Mouse (Mus musculus): ENCODE data around the gene Elfn1.

Gene Elfn1

DNA sequence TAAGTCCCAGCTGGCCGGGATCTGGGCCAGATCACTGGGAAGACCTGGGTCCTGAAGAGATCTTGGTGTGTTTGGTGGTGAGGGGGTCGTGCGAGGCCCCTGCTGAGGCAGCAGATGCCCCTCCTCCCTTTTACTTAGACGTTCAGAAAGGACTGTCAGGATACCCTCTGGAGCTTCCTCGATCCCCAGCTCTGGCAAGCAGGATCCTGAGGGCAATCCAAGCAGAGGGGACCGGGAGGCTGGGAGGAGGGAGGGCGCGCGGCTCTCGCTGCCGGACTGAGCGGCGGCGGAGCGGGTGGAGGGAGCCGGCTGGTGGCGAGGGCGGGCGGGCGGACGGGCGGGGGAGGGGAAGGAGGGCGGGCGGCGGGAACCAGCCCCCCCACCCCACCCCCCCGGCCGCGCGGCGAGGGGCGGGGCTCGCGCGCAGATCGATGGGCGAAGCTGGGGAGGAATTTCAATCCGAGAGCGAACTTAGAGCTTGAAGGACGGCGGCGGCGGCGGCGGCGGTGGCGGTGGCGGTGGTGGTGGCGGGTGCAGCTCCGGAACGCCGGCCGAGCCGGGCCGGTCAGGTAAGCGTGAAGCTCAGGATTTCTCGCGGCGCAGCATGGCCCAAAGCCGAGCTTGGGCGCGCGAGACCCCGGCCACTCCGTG is 4.5 kb downstream of the Elfn1 start:
- no peak for DNase-seq

DNA sequence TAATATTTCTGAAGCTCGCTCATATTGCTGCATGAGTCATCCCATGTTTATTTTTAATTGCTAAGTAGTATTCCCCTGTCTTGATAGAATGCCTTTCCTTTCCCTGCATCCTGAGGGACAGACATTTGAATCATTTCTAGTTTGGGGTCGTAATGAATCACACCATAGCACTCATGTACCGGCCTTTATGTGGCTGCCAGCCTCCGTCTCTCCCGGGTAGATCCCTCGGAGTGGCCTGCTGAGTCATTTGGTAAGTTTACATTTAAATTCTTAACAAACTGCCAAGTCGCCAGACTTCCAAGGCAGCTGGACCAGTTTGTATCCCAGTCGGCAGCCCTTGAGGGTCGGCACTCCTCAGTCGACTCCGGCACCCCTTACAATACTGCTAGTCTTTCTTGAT is 13.9 kb downstream of the Elfn1 start:
- no peak for DNase-seq

DNA sequence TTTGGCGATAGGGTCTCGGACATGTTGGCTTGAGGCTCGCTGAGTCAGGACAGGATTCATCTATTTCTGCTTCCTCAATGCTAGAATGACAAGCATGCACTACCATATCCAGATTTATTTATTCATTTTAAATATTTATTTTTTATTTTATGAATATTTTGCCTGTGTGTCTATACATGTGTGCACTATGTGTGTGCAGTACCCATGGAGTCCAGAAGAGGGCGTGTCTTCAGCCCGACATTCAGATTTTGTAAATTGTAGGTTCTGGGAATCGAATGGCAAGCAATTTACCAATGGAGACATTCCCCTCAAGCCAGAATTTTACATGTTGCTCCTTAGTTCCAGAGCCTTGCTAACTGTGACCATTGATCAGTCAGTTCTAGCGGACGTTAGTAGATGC is 16.1 kb downstream of the Elfn1 start:
- DNase-seq, result no peak

DNA sequence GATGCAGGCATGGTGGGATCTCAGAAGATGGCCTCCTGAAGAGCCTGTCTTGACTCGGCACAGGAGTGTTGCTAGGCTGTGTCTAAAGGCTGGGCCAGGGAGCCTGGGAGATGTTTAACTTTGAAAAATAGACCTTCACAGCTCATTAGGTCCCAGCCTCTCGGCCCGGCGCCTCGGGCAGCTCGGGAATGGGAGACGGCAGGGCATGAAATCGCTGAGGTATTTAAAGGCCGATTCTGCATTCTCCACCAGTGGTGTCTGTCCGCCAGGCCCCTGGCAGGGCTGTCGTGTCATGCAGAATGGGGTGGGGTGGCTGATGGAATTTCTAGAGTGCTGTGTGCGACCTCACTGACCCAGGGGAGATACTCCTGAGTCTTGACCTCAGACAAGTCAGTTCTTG is 22.4 kb downstream of the Elfn1 start:
- peak; percentile 83 for DNase-seq

DNA sequence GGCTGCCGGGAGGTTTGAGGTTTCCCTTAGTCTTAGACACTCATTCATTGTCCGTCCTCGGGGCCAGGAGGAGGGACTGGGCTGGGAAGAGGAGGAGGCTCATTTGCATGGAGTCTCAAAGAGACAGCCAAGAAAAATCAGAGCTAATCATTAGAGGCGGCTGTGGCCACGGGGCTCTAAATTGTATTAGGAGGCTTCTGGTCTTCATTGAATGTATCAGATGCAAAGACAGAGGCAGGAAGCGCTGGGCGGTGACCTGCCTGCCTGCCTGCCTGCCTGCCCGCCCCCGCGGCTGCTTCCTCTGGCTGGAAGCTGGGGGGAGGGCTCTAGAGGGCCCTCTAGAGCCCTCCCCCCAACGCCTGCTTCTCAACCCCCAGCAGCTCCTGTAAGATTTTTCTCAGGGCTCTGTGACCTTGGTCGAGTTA is 23.2 kb downstream of the Elfn1 start:
- DNase-seq, result peak; percentile 67

DNA sequence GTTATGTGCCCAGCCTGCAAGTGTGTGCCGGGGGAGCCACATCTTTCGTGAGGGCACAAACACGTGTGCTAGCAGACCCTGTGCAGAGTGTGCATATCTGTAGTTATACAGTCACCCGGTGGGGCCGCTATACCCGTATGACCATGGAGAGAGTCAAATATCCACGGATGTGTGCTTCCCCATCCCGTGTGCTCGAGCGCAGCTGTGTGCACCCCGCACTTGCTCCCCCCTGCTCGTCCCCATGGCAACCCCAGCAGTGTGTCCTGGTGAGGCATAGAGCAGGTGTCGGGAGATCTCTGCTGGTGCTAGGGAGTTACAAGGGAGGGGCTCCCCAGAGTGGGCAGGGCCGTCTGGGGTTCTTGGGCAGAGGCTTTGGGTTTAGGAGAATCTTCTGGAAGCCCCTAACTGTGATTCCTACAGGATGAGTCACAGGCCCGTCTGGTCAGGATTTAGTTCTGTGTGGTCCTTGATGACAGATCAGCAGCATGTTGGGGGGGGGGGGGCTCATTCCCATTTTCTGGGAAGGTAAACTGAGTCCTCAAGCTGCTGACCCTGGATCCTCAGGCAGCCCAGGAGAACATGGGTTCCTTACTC is 24.3 kb downstream of the Elfn1 start:
- DNase-seq, result no peak

DNA sequence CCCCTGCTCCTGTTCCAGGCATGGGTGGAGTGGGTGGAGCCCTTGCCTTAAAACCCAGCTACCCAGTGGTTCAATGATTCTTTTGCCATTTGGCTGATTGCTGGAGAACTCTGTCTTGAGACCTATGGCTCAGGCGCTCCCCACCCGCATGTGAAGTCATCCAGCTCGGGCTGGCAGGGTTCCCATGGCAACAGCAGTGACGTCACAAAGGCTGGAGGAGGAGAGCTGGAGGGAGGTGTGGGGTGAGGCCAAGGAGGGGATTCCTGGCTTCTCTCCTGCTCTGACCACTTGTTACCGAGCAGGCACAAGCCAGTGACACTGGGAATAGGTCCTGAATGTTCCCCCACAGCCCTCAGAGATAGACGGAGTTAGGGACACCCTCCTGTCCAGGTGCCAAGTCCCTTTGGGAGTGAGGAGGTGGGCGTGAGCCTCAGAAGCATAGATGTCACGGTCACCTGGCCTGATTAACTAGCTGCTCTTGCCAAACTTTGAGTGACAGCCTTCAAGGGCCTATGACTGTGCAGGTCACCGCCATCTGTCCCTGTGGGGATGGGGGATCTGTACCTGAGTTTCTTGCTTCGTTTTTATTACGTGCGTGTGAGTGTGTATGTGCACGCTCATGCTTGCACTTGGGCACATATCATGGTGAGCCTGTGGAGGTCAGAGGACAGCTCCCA is 25.0 kb downstream of the Elfn1 start:
- peak; percentile 87 for DNase-seq

DNA sequence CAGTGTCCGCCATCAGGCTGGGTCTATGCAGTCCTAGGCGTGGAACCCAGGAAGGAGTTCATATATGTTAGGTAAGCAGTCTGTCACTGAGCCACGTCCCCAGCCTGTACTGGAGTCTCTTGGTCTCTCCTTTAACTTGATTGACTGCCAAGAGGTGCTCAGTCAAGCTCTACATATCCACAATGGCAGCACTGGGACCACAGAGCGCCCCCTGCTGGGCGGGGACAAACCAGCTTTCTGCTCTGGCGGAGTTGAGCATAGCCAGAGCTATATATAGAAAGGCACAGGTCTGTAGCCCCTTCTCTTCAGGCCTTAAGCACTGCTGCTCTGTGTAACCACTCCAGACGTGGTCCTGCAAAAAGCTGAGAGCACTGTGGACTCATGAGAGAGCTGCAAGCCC is 25.7 kb downstream of the Elfn1 start:
- peak; percentile 75 for DNase-seq

DNA sequence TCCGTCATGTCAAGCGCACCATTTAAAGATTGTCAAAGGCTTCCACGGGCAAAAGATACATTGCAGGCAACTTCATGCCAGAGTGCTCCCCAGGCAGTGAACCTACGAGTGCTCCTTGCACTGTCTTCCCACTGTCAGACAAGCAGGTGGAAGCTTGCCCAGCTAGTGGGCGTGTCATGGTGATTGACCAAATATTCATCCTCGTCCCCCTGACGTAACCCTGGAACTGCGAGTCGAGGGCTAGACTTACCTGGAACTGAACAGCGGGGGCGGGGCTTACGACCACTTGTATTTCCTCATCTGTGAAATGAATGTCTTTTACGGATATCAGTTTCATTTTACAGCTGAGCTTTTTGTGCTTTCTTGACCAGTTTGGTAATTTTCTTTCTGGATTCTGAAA is 28.7 kb downstream of the Elfn1 start:
- peak; percentile 32 for DNase-seq

DNA sequence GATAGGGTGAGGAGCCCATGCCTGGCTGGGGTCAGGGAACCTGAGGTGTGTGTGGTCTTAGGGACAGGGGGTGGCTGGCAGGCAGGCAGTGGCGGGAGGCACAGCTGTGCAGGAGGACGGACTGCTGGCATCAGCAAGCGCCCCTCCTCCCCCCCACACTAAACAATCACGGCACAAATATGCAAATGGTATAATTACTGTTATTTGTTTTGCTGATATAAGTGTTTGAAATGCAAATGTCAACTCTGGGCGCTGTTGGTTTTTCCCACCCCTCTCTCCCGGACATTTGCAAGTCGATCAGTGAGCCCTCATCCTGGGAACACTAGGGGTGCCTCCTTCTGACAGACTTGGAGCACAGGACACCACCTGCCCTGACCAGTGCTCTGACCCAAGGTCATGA is 37.0 kb downstream of the Elfn1 start:
- no peak for DNase-seq

DNA sequence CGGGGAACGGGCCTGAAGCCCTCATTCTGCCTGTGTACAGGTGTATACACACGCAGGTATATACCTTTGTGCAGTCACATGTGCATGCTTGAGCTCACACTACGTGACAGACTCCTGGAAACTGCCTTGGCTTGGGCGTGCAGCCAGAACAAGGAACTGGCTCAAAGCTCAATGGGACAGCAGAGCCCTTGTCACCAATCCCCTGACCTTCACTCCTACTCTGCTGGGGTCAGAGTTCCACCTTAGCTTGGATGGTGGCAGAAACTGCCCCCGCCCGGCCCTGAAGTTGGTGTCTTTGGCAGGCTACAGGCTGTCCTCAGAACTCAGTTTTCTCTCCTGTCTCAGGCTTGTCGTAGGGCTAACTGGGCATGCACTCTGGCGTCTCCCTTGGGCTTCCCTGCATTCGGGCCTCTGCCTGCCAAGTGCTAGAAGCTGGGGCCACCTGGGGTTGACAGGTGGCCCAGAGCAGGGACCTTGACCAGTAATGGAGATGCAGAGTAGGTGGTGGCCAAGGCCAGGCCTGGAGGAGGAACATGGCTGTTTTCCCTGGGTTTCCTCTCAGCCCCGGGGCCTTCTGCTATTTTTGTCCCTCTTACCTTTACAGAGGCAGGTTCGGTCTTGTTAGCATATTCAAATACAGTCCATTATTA is 38.1 kb downstream of the Elfn1 start:
- DNase-seq, result peak; percentile 82

DNA sequence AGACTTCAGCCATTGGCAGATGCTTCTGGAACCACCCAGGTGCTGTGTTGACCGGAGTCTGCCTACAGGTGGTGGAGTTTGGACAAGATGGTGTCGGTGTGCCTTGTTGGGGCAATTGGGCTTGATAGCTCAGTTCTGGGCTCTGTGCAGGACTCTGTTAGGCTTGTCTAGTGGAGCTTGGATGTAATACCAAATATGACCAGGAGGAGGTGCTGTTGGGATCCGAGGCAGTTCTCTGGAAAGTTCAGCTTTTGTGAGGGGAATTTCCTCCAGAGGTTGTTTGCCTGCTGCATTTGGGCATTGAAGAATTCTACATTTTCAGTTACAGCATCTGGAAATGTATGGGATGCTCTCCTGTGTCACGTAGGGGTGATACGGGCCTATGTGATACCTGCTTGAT is 39.7 kb downstream of the Elfn1 start:
- no peak for DNase-seq

DNA sequence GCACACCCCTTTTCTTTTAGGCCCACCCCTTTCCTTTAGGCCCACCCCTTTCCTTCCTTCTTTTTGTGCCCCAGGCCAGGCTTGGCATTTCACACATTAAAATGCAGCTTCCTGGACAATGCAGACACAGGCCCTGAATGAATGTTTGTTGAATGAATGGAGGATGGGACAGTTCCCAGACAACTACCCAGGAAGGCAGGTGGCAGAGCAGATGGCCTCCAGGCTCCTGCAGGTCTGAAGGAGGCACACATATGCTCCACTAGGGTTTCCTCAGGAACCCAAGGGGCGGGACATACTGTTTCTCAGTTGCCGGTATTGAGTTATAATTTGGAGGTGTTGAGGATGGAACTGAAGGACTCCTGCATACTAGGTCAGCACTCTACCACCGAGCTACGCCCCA is 40.8 kb downstream of the Elfn1 start:
- DNase-seq, result no peak

DNA sequence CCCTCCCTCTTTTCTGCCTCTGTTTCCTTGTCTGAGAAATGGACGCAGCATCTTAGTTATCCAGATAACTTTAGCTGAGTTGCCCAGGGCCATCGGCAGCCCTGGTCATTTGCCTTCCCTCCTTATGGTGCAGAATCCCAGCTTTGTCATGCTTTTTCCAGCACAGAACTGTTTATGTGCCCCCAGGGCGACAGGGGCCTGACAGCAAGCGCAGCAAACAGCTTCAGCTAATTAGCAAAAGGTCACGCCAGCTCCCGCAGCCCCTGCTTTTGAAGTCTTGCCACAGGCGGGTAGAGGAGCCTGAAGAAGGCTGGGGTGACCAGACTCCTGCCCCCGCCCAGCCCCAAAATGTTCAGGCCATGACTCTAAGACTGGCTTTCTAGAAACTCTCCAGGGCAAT is 41.6 kb downstream of the Elfn1 start:
- DNase-seq, result no peak

DNA sequence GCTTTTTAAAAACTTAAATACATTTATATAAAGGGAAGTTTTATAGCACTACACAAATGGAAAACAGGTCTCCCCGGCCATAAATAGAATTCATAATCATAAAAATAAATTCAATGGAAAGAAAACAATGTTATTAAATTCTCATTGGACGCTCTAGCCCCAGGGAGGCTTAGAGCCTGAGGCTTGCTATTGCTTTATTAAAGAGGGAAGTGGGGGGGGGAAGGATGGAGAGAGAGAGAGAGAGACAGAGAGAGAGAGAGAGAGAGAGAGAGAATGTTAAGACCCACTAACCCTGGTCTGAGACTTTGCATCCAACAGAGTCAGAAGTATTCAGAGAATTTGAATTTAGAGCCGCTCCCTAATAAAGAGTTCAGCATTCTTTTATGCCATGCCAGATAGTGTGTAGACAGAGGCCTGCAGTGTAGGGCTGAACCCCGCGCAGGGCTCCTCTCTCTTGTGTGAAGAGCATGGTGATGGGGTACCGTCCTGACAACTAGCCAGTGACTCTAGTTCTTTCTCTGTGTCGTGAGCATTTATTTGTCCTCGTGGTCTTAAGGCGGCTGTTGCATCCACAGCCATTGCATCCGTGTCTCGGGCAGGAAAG is 42.3 kb downstream of the Elfn1 start:
- no peak for DNase-seq

DNA sequence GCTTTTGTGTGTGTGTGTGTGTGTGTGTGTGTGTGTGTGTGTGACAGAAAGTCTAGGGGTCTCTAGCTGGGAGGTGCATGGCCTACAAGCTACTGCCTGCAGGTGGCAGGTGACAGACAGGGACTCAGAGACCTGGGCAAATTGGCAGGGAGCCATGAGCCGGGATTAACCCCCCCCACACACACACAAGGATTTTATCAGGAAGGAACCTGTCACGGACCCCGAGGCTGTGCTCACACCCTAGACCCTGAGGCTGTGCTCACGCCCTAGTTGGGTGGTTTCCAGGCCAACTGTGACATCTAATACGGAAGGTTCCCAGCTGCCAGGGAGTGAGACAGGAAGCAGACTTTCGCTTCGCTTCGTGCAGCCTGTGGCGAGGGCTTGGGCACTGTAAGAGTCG is 49.1 kb downstream of the Elfn1 start:
- DNase-seq, result peak; percentile 23

DNA sequence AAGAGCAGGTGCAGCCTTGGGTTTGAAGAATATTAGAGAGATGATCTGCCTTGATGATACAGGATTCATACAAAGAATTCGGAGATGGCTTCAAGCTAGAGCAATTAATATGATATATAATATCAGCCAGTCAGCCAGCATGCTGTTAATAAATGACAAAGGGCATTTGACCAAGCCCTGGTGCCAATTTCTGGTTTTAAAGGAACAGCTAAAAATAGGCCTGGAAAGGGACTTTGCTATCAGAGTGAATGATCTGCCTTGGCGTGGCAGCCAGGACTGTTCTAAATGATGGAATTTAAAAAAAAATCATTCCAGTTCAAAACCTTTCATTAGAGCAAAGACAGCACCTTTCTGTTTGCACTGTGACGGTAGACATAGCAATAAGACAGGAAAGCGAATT is 52.0 kb downstream of the Elfn1 start:
- no peak for DNase-seq

DNA sequence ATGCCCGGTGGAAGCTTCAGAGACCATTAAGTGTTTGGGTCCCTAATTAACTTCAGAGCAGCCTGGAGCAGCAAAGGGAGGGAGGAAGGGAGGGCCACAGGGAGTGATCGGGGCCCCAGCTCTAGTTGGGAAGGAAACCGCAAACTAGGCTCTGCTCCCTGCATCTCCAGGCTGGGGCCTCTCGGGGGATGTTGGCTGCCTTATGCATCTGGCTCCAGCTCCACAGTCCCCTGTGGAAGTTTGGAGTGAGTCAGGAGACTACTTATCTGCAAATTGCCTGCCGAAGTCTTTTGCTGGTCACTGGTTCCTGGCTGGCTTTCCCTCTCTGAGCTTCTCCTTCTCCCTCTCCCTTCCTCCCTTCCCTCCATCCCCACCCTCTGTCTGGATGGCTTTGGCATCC is 56.6 kb downstream of the Elfn1 start:
- no peak for DNase-seq

DNA sequence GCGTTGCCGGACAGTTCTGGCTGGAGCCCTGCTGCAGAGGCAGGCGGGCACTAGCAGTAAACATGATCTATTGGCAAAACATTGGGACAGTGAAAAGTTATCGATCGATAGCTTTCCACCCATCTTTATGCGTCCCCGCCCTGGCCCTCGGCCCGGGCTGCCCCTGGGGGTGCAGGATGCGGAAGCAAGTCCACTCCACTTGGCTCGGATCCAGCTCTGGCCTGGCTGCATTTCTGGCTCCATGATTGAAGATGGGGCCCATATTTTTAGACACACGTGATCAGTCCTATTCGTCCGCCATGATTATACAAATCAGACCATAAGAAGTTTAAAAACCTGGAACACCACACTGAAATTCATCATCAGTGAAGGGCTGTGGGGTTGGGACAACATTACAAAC is 57.9 kb downstream of the Elfn1 start:
- no peak for DNase-seq

DNA sequence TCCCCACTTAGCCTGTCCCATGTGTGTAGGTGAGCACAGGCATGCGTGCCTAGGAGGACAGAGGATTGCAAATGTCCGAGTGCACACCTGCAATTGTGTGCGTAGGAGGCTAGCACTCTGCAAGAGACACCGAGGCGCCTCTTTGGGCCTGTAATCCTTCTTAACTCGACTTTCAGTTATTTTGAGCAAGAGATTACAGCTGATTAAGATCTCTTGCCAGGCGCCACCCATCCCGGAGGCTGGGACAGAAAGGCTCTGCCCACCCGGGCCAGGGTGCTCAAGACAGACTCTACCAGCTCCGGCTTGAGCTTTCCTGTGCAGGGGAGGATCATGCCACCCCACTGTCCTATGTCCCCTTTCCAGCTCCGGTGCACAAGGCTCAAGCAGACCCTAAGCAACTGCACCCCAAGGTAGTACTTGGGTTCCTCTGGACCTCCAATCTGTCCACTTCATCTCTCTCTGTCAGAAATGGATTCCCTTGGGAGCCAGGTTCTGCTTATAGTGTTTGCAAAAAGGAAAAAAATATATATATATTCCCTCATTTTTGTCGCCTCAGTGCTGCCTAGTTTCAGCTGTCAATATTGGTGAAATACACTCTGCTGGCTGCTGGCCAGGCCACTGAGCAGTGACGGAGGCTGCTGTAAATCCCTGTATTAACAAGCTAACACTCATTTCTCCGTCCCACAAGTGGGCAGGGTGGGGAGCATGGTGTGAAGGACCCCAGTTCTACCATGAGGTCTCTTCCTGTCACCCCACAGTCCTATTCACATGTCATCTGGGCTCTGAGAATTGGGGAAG is 61.6 kb downstream of the Elfn1 start:
- no peak for DNase-seq

DNA sequence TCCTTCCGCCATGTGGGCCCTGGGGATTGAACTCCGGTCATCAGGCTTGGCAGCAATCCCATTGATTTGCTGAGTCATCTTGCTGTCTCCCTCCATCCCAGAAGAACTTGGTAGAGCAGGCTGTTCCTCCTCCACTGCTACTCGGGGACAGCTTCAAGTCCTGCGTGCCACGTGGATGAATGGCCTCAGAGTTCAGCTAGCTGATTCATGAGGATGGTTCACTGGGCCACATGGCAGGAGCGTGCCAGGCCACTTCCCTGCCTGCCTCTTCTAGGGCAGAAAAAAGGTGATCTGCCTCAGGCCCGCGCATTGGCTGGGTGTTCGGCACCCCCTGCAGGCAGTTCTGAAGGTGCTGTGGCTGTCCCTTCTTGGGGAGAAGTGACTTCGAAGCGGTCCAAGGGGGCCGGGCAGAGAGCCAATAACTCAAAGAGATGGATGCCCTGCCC is 62.5 kb downstream of the Elfn1 start:
- DNase-seq, result peak; percentile 74

DNA sequence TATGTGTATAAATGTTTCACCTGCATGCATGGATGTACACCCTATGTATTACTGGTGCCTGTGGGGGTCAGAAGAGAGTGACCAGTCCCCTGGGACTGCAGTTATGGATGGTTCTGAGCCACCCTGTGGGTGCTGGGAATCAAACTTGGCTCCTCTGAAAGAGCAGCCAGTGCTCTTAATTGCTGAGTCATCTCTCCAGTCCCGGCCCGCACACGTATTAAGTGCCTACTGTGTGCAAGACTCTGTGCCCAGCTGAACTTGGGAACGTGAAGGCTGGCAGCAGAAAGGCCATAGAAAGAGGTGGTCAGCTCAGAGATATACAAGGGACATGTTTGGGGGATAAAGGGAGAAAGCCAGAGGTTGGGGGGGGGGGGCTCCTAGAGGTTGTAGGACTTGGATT is 68.8 kb downstream of the Elfn1 start:
- DNase-seq, result no peak

DNA sequence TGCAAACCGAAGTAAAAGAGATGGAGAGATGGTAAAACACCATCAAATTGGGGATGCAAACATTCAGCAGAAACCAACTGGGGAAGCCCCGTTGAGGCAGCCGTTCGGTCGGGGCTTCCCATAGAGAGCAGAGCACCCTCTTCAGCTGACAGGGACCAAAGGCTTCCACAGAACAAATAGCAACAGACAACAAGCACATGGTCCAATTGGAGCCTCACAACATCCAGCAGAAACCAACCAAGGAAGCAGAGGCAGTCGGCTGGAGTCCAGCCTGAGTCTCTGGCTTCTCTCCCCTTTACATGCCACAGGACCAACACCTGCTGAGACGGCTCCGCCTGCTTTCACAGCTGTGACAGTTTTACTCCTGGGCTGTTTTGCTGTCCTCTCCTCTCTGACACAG is 69.7 kb downstream of the Elfn1 start:
- no peak for DNase-seq
